Mouse (Mus musculus): ENCODE measurements at regions not wholly inside any gene's neighbourhood (a gene's known extent, or its start where the extent isn't known, plus 50 kb on each side); places are given as distances from the start of the nearest gene placed in this dataset.

- no peak for DNase-seq (ENCODE audit: low spot score in 2 of 2)
Measured at GRCm38 (mm10) chr5:4697346-4698095, 60.3 kb downstream of the Fzd1 start.

- no peak for DNase-seq (ENCODE audit: low spot score in 2 of 2)
Measured at GRCm38 (mm10) chr5:4696701-4697100, 61.1 kb downstream of the Fzd1 start.

GRCm38 (mm10) chr5:4689130-4689529 lies 68.7 kb downstream of the Fzd1 start:
- DNase-seq (ENCODE audit: low spot score in 2 of 2) = no peak

- DNase-seq (ENCODE audit: low spot score in 2 of 2) = no peak
Measured at GRCm38 (mm10) chr5:4675316-4675715, 82.5 kb downstream of the Fzd1 start.

- DNase-seq (ENCODE audit: low spot score in 2 of 2) = no peak
Measured at GRCm38 (mm10) chr5:4666381-4666780, 91.5 kb downstream of the Fzd1 start.

GRCm38 (mm10) chr5:4665978-4666377 lies 91.9 kb downstream of the Fzd1 start:
- DNase-seq (ENCODE audit: low spot score in 2 of 2) = no peak

- no peak for DNase-seq (ENCODE audit: low spot score in 2 of 2)
Measured at GRCm38 (mm10) chr5:4664918-4665317, 92.9 kb downstream of the Fzd1 start.

GRCm38 (mm10) chr5:4664488-4664887 lies 93.3 kb downstream of the Fzd1 start:
- no peak for DNase-seq (ENCODE audit: low spot score in 2 of 2)

GRCm38 (mm10) chr5:4662198-4662585 lies 95.6 kb downstream of the Fzd1 start:
- no peak for DNase-seq (ENCODE audit: low spot score in 2 of 2)

GRCm38 (mm10) chr5:4661420-4662197 lies 96.2 kb downstream of the Fzd1 start:
- DNase-seq (ENCODE audit: low spot score in 2 of 2) = no peak

- DNase-seq (ENCODE audit: low spot score in 2 of 2) = no peak
Measured at GRCm38 (mm10) chr5:4657982-4658381, 99.9 kb downstream of the Fzd1 start.

GRCm38 (mm10) chr5:4654186-4654585 lies 103.6 kb downstream of the Fzd1 start:
- no peak for DNase-seq (ENCODE audit: low spot score in 2 of 2)

- no peak for DNase-seq (ENCODE audit: low spot score in 2 of 2)
Measured at GRCm38 (mm10) chr5:4651167-4651955, 106.5 kb downstream of the Fzd1 start.

GRCm38 (mm10) chr5:4650709-4651108 lies 107.1 kb downstream of the Fzd1 start:
- DNase-seq (ENCODE audit: low spot score in 2 of 2) = no peak

GRCm38 (mm10) chr5:4649858-4650556 lies 107.8 kb downstream of the Fzd1 start:
- no peak for DNase-seq (ENCODE audit: low spot score in 2 of 2)

- DNase-seq (ENCODE audit: low spot score in 2 of 2) = no peak
Measured at GRCm38 (mm10) chr5:4641041-4641440, 116.8 kb downstream of the Fzd1 start.

GRCm38 (mm10) chr5:4633763-4634162 lies 124.1 kb downstream of the Fzd1 start:
- no peak for DNase-seq (ENCODE audit: low spot score in 2 of 2)

GRCm38 (mm10) chr5:4625206-4625605 lies 132.6 kb downstream of the Fzd1 start:
- no peak for DNase-seq (ENCODE audit: low spot score in 2 of 2)

GRCm38 (mm10) chr5:4623625-4624024 lies 134.2 kb downstream of the Fzd1 start:
- no peak for DNase-seq (ENCODE audit: low spot score in 2 of 2)

- DNase-seq (ENCODE audit: low spot score in 2 of 2) = no peak
Measured at GRCm38 (mm10) chr5:4620513-4621210, 137.2 kb downstream of the Fzd1 start.

GRCm38 (mm10) chr5:4615233-4615632 lies 142.6 kb downstream of the Fzd1 start:
- DNase-seq (ENCODE audit: low spot score in 2 of 2) = no peak

All from right cerebral cortex, postnatal 10 days (tissue).